Mouse (Mus musculus) CH12F3 (cell line): ENCODE data around the gene Dtnb.

ENCODE experiments used
- in situ Hi-C: fragments of 300-500 bp; cut with MboI; formaldehyde crosslinking; loops from 2 replicates; pipeline ENCODE4 v1.14.3; 2020; ENCODE audit warnings: low sequenced_read_pairs

Dtnb gene

GRCm38 (mm10) chr12:3570711-3571400, 1.3 kb upstream of the Dtnb start:
- in situ Hi-C loops = no loop called here

DNA sequence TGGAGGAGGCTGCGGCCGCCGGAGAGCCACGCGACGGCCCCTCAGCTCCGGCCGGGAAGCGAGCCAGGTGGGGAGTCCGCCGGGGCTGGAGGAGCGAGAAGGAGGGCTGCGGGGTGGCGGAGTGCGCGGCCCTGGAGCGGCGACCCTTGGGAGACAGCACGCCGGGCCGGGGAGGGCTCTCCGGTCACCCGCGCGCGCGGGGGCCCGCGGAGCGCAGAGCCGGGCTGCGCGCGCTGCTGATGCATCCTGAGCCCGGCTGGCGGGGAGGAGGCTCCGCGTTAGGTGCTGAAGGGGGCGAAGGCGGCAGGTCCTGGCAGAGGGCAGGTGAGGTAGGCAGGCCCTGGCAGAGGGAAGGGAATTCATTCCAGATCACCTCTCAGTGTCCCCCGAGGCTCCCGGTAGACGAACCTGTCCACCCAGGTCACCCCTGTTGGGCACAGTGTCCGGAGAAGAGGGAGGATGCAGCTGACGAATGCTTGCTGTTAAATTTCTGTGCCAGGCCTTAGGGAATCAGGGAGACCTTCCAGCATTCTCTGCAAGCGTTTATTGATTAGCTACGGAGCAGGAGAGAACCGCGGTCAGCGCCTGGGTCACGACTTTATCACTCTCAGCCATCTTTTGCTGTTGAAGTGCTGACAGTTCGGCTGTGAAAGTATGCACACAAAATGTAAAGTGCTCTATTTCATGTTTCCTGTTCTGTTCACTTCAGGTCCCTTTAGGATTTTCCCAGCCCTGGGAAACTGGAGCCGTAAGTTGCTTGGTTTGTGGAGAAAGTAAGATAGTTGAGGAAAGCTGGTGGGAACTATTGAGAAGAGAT, 608 bp downstream of the Dtnb start:
- in situ Hi-C loops = no loop called here

DNA sequence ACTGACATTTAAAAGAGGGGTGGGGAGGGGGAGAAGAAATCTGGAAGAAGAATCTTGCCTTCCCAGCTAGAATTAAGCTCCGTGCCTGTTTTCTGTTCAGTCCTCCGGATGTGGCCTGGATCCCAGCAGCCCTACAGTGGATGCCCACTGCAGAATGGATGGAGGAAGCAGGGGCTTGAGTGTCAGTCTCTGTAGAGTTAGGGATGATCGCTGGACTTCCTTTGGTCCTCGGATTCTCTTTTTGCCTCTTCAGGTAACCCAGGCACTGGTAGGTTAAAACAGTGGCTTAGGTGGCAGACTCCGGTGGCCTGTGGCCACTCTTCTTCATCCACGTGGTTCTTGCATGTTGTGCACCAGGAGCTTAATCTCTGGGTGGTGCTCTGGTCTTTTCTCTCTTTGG, 1.2 kb downstream of the Dtnb start:
- in situ Hi-C loops = no loop called here

- in situ Hi-C loops = no loop called here
Measured at GRCm38 (mm10) chr12:3574670-3575069, 2.5 kb downstream of the Dtnb start.

- in situ Hi-C loops = no loop called here
Measured at GRCm38 (mm10) chr12:3579958-3580530, 7.9 kb downstream of the Dtnb start.

GRCm38 (mm10) chr12:3582604-3583003, 10.4 kb downstream of the Dtnb start:
- in situ Hi-C loops = no loop called here

GRCm38 (mm10) chr12:3585525-3585924, 13.3 kb downstream of the Dtnb start:
- in situ Hi-C loops = no loop called here

- in situ Hi-C loops = no loop called here
Measured at GRCm38 (mm10) chr12:3587010-3587409, 14.8 kb downstream of the Dtnb start.

- in situ Hi-C loops = no loop called here
Measured at GRCm38 (mm10) chr12:3590039-3590438, 17.9 kb downstream of the Dtnb start.

GRCm38 (mm10) chr12:3591595-3591994, 19.4 kb downstream of the Dtnb start:
- in situ Hi-C loops = no loop called here

GRCm38 (mm10) chr12:3602786-3603185, 30.6 kb downstream of the Dtnb start:
- in situ Hi-C loops = no loop called here

DNA sequence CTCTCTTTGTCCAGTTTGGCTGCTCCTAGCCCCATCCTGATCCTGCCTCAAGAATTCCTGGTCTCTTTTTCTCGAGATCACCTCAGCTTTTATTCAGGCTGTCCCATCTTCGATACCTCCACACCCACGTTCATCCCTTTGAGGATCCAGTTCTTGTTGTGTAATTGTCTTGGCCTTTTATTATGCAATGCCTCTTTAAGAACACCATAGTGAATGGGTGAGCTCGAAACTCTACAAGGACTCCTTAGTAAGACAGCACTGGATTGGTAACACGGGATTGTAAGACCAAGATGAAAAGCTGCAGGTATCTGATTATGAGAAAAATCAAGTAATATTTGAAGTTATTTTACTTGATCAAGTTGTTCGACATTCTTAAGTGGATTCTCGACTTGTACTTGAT, 34.0 kb downstream of the Dtnb start:
- in situ Hi-C loops = no loop called here

DNA sequence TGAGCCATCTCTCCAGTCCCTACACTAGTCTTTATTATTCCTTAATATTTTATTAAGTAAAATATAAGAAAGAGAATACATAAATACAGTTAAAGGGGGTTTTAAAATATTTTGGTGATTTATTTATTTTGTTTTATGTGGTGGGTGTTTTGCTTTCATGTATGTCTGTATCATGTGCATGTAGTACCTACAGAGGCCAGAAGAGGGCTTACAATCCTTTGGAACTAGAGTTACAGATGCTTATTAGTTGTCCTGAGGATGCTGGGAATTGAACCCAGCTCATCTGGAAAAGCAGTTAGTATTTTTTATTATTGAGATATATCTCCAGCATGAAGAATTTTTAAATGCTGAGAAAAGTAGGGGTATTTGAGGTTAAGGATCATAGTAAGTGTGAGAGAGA, 37.6 kb downstream of the Dtnb start:
- in situ Hi-C loops = no loop called here

DNA sequence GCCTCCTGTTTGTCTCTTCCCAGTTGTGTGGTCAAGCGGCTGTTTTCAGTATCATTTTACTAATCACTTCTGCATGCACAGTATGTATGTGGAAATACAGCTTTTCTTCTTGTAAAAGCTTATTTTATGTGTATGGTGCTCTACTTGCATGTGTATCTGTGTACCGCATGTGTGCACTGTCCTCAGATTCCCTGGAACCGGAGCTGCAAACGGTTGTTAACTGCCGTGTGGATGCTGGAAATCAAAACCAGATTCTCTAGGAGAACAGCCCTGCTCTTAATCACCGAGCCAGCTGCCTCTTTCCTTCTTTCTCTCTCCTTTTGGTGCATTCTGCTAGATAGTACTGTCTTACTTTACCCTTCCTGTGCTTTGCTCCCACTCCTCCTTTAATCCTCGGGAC, 39.7 kb downstream of the Dtnb start:
- in situ Hi-C loops = no loop called here

- in situ Hi-C loops = no loop called here
Measured at GRCm38 (mm10) chr12:3615041-3615440, 42.9 kb downstream of the Dtnb start.

DNA sequence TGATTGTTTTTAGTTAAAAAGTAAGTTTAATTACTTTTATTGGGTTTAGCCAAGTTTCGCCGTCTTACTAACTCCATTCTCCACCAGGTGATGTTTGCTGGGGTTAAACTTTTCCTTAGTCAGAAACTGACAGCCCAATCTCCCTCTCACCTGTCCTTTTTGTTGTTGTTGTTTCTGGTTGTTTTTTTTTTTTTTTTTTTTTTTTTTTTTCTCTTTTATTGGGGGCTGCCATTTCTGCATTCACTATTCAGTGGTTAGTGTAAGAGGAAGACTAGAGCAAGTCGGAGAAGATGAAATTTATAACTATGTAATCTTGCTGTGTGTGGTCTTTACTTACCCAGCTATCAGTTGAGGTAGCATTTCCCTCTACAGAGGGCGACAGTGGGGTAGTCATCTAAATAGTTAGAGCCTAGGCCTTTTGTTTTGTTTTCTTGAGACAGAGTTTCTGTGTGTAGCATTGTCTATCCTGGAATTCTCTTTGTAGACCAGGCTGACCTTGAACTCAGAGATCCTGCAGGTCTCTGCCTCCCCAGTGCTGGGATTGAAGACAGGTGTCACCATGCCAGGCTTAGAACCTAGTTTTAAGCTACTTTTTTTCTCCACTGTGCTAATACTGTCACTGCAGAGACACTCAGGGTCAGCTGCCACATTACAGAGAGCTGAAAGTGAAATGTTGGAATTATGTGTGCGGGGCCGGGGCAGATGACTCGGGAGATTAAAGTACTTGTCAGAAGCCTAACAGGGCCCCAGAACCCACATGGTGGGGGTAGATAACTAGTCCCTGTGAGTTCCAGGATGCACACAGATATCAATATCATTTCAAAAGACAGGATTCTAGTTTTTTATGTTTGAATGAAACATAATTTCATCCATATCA, 46.2 kb downstream of the Dtnb start:
- in situ Hi-C loops = no loop called here

DNA sequence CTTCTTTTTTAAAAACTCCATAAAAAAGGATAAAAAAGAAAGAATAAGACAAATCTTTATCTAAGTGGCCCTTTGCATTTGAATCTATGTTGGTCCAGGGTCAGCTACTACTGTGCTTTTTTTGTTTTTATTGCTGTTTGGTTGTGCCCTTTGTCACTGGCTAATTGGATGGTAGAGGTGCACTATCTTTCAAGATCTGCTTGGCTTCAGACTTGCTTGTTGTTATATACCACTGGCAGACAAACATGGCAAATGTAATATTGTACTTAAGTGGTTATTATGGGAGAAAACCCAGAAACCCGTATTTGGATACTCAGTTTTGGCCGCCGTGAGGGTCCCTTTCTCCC, 46.8 kb downstream of the Dtnb start:
- in situ Hi-C loops = no loop called here

DNA sequence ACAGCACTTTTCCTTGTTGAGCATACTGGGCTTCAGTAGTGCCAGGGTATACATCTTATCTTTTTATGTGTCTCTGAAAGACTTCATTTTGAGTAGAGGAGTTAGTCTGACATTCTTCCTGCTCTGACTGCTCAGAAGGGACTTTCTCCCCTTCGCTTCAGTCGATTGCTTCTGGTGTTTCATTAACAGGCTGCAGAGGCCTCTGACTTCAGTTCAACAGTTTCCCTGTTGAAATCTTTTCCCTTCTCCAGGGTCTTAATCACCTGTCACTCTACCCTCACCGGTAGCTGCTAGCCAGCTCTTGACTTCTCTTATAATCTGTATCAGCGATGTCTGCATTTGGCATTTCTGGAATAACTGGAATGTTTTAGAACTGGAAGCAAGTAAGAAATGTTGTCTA, 54.7 kb downstream of the Dtnb start:
- in situ Hi-C loops = no loop called here

DNA sequence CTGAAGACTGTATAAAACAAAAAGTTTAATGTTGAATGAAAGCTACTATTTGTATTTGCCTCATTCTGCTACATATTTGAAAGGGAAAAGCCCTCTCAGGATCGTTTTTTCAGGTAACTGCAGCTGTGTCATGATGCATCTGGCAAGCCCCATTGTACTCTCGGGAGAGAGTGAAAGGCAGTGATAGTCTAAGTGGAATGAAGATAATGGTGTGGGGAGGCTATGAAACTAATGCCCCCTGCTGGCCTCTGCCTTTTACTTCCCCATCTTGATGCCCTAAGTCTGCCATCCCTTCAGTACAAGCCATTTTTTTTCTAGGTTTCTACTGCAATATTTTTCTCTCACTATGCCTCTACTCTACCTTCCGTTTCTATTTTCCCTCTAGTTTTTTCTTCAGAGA, 69.8 kb downstream of the Dtnb start:
- in situ Hi-C loops = no loop called here

- in situ Hi-C loops = no loop called here
Measured at GRCm38 (mm10) chr12:3656799-3657198, 84.6 kb downstream of the Dtnb start.

- in situ Hi-C loops = no loop called here
Measured at GRCm38 (mm10) chr12:3657234-3657633, 85.1 kb downstream of the Dtnb start.
